Mouse (Mus musculus) megakaryocyte, embryonic 14.5 days (primary cell): ENCODE data around the gene Stt3a.

ENCODE experiments used
- FLI1 ChIP-seq: IDR thresholded peaks from 2 replicates; pipeline ENCODE4 v1.6.1; 2012; ENCODE audit warnings: low read length, inconsistent platforms, mixed read lengths
- GATA1 ChIP-seq: IDR thresholded peaks from 3 replicates; pipeline ENCODE4 v1.6.1; 2012; ENCODE audit warnings: mixed read lengths, low read length, inconsistent platforms, borderline replicate concordance

GRCm38 (mm10) chr9:36796224-36796623 is 28.7 kb upstream of the Stt3a start:
- TF ChIP-seq GATA1 (no peak), FLI1 (no peak)
